Mouse (Mus musculus) lung, postnatal 0 days (tissue): ENCODE results near the gene Adgre5. TPM values are rescaled to one million over a fixed set of nuclear protein-coding genes. Genes with fewer than 3 reads are reported as not detected.

Experiments
- ATAC-seq: fragments of 200-750 bp; cut with Nextera tagmentation; 2 replicates; pipeline ENCODE4 v1.8.0; 2017; ENCODE audit warnings: moderate library complexity
- DNase-seq: peaks from one replicate; pipeline ENCODE4 v3.0.0-alpha.2; 2016; ENCODE audit warnings: low spot score
- H3K27ac ChIP-seq: fragments of 300-500 bp; sonication (generic); 2 replicates; pipeline ENCODE4 v1.5.1; 2014; ENCODE audit warnings: antibody characterized with exemption, mild to moderate bottlenecking, low read length, mixed read lengths
- H3K27me3 ChIP-seq: fragments of 300-500 bp; sonication (generic); replicated peaks from 2 replicates; pipeline ENCODE4 v1.6.1; 2014; ENCODE audit warnings: low read length, mixed read lengths; ENCODE audit not compliant: insufficient read depth
- H3K36me3 ChIP-seq: fragments of 300-500 bp; sonication (generic); 2 replicates; pipeline ENCODE4 v1.6.1; 2014; ENCODE audit warnings: low read length, mixed read lengths; ENCODE audit not compliant: insufficient read depth
- H3K4me1 ChIP-seq: fragments of 300-500 bp; sonication (generic); 2 replicates; pipeline ENCODE4 v1.6.1; 2014; ENCODE audit warnings: antibody characterized with exemption, low read depth, low read length, mixed read lengths; ENCODE audit not compliant: insufficient read depth
- H3K4me2 ChIP-seq: fragments of 300-500 bp; sonication (generic); replicated peaks from 2 replicates; pipeline ENCODE4 v1.6.1; 2014; ENCODE audit warnings: low read depth, mild to moderate bottlenecking, low read length, moderate library complexity, mixed read lengths
- H3K4me3 ChIP-seq: fragments of 300-500 bp; sonication (generic); 2 replicates; pipeline ENCODE4 v1.5.1; 2014; ENCODE audit warnings: low read depth, low read length
- H3K9ac ChIP-seq: fragments of 300-500 bp; sonication (generic); replicated peaks from 2 replicates; pipeline ENCODE4 v1.6.1; 2014; ENCODE audit warnings: low read depth, mild to moderate bottlenecking
- H3K9me3 ChIP-seq: fragments of 300-500 bp; sonication (generic); 2 replicates; pipeline ENCODE4 v1.6.1; 2016; ENCODE audit warnings: low read length, mixed read lengths
- CTCF ChIP-seq: IDR thresholded peaks from 2 replicates; pipeline ENCODE4 v1.5.1; 2016; ENCODE audit warnings: antibody characterized with exemption, mild to moderate bottlenecking
- EP300 ChIP-seq: IDR thresholded peaks from 2 replicates; pipeline ENCODE4 v1.6.1; 2016; ENCODE audit warnings: antibody characterized with exemption, mild to moderate bottlenecking, control low read depth
- WGBS: fragments of 180-500 bp; shearing (Covaris S2); extraction: QIAGEN DNeasy Blood & Tissue Kit; methylation state at CpG from one replicate; pipeline ENCODE4 v1.1.7; 2014; 5-methylcytosine and 5-hydroxymethylcytosine counted together
- polyA plus RNA-seq: library from polyadenylated mRNA; unstranded; fragments of >200 nt; fragmentation: Nextera tagmentation; extraction: Ambion mirVana; gene quantifications from 2 replicates; pipeline ENCODE4 v1.2.1, GENCODE M21; 2015

The Adgre5 gene
- polyA plus RNA-seq, 1 experiment from 2014 or later: 145 TPM

DNA sequence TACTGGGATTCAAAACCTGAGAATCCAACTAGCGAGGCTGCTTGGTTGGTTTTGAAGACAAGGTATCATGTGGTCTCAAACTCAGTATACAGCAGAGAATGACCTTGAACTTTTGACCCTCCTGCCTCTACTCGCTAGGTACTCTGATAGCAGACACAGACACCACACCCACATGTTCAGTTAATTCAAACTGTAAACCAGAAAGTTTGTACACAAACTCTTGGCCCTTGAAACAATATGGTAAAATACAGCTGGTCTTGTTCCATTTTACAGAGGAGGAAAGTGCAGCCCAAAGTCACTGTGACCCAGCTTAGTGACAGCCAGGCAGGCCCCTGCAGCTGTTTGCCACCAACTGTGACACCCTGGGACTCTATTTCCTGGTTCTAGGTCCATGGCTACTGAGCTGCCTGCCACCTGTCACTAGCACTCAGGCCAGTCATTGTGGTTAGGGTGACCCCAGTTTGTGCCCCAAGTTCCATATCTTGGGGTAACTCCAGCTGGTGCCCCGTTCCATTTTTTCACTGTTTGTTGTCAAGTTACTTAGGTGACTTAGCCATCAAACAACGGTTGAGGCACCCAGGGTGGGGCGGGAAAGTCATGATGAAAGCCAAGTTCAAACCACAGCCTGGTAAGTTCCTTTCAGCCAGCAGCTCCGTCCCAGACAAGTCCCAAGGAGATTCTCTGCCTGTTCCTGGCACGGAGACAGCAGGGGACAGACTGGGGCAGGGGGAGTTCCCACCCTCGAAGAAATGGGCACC, 1.2 kb downstream of the Adgre5 start:
- DNase-seq: peak; percentile 51
- H3K9ac ChIP-seq: peak overlapping the region; percentile 71

DNA sequence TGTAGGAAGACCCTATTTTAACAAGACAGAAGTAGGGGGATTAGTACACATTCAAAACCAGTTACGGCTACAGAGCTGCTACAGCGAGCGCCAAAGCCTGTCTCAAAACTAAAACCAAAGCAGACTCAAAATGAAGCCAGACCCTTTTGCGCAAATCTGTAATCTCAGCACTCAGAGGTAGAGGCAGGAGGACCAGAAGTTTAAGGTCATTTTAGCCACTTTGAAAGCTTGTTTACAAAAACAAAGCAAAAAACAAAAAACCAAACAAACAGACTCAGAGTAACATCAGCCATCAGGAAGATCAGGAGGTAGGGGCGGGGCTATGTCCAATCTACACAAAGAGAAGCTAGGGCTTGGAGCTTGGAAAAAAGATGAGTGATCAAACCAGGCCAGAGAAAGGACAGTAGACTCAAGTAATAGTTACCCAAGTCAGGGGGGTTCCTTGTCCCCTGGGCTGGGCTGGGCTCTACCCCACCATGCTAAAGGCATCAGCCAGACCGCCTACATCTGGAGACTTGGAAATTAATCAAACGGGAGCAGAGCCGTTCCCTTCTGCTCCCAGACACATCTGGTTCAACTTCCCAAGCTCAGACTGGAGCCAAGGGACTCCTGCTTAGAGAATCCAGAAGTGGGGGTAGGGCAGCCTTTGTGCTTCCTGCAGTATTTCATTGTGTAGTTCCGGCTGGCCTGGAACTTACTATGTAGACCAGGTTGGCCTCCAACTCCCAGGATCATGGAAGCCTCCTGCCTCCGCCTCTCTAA, 2.0 kb downstream of the Adgre5 start:
- H3K9ac ChIP-seq: peak overlapping the region; percentile 13
- H3K36me3 ChIP-seq: no peaks in the 10 kb centered on the region
- H3K27ac ChIP-seq: peak overlapping the region; percentile 71
- peak overlapping the region; percentile 67 for H3K4me3 ChIP-seq
- peak overlapping the region; percentile 86 for H3K4me2 ChIP-seq
- DNase-seq: peak; percentile 56
- no peaks in the 10 kb centered on the region for H3K9me3 ChIP-seq
- peak; percentile 10; the same call in 1 of the 2 replicates for ATAC-seq
- WGBS: 57% methylated on average over 10 of the region's 10 CpGs
- H3K4me1 ChIP-seq: peaks cover 3% of the 10 kb centered on the region; the same call in 1 of the 2 replicates
- TF ChIP-seq CTCF: no peak
- no peak for TF ChIP-seq EP300
- H3K27me3 ChIP-seq: no peaks in the 10 kb centered on the region

More for the DNA sequence above, 1.2 kb downstream of the Adgre5 start:
- H3K36me3 ChIP-seq: no peaks in the 10 kb centered on the region
- 25% methylated on average over 8 of the region's 8 CpGs for WGBS
- no peak for ATAC-seq
- peak overlapping the region; percentile 67 for H3K4me3 ChIP-seq
- no peaks in the 10 kb centered on the region for H3K9me3 ChIP-seq
- H3K27ac ChIP-seq: peak overlapping the region; percentile 93
- H3K4me1 ChIP-seq: peaks cover 3% of the 10 kb centered on the region; the same call in 1 of the 2 replicates
- TF ChIP-seq CTCF: no peak
- no peak for TF ChIP-seq EP300
- peak overlapping the region; percentile 86 for H3K4me2 ChIP-seq
- H3K27me3 ChIP-seq: no peaks in the 10 kb centered on the region

DNA sequence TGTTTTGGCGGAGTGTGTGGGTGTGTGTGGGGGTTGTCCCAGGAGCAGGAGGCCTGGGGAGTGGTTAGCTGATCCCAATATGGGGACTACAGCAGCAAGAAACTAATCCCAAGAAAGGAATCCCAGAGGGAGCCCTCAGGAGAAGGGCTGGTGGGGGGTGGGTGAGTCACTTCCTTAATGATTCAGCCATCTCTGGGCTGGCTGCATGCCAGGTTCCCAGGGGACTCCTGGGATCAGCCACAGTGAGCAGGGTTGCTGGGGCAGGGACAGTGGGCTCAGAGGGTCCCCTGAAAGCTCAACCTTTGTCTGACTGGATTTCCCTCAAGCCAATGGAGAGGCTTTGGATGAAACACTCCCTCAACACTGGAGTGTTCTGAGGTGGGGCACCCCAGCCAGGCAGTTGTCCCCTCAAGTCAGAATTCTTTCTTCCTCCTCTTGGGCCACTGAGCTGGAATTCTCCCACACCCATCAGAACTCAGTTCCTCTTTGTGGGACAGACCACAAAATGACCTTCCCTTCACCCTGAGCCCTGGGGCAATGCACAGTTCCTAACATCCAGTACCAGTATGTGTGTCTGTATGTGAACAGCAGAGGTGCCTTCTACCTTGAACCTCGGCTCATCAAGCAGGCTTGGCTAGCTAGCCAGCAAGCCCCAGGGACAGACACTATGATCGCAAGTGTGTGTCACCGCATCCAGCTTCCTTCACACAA, 3.1 kb downstream of the Adgre5 start:
- 52% methylated on average over 4 of the region's 4 CpGs for WGBS
- Histone ChIP-seq H3K4me3 (peak overlapping the region; percentile 67), H3K9ac (peak overlapping the region; percentile 13), H3K36me3 (peaks cover 10% of the 10 kb centered on the region; the same call in 1 of the 2 replicates), H3K27ac (peak overlapping the region; percentile 71), H3K9me3 (no peaks in the 10 kb centered on the region), H3K27me3 (no peaks in the 10 kb centered on the region), H3K4me1 (peaks cover 3% of the 10 kb centered on the region; the same call in 1 of the 2 replicates), H3K4me2 (peak overlapping the region; percentile 86)
- DNase-seq (peak; percentile 75), ATAC-seq (peak; percentile 46)
- TF ChIP-seq CTCF (no peak), EP300 (peak; percentile 53)

DNA sequence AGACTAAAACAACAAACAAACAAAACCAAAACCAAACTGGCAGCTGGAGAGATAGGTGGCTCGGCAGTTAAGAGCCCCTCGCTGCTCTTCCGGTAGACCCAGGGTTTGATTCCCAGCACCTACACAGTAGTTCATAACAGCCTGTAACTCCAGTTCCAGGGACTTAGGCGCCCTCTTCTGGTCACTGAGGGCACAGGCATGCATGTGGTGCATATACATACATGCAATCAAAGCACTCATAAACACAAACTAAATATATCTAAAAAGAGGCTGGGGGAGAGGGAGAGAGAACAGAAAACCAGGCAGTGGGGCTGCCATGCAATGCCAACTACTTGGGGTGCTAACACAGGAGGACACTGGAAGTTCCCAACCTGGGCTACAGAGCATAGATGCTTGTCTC, 3.8 kb downstream of the Adgre5 start:
- Histone ChIP-seq H3K36me3 (peaks cover 10% of the 10 kb centered on the region; the same call in 1 of the 2 replicates), H3K4me3 (peak overlapping the region; percentile 67; the same call in 1 of the 2 replicates), H3K9me3 (no peaks in the 10 kb centered on the region), H3K9ac (no peak overlapping the region), H3K4me2 (peak overlapping the region; percentile 86), H3K27me3 (no peaks in the 10 kb centered on the region), H3K27ac (0 out of 2 replicates have a peak overlapping the region, but pooled peaks have one; percentile 71), H3K4me1 (peaks cover 3% of the 10 kb centered on the region; the same call in 1 of the 2 replicates)
- 92% methylated on average over 4 of the region's 4 CpGs for WGBS
- no peak for DNase-seq
- TF ChIP-seq CTCF (peak; percentile 46), EP300 (no peak)
- ATAC-seq: no peak

DNA sequence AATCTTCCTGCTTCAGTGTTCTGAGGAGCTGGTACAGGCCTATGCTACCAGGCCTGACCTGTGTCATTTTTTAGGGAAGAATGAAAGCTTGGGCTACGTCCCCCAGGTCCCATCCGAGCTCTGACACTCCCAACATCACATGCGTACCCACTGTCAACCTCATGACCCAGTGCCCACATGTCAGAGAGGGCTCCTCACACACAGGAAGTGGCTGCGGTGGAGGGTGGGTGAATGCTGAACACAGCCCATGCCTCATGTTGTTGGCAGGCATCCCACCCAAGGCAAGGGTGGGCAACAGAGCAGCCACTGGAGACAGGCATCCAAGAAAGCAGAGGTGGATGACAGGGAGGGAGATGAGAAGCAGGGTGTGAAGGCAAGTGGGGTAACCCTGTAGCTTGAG, 4.4 kb downstream of the Adgre5 start:
- no peak overlapping the region for H3K9ac ChIP-seq
- no peak for TF ChIP-seq CTCF
- no peak for TF ChIP-seq EP300
- no peaks in the 10 kb centered on the region for H3K9me3 ChIP-seq
- H3K4me1 ChIP-seq: peaks cover 3% of the 10 kb centered on the region; the same call in 1 of the 2 replicates
- WGBS: 66% methylated on average over 4 of the region's 4 CpGs
- H3K4me2 ChIP-seq: peak overlapping the region; percentile 86
- no peak overlapping the region for H3K27ac ChIP-seq
- DNase-seq: no peak
- no peak for ATAC-seq
- H3K27me3 ChIP-seq: no peaks in the 10 kb centered on the region
- no peak overlapping the region for H3K4me3 ChIP-seq
- H3K36me3 ChIP-seq: peaks cover 13% of the 10 kb centered on the region; the same call in 1 of the 2 replicates
